Mouse (Mus musculus) spleen, adult 2 months (tissue): ENCODE measurements around the gene Kif5a. TPM values are rescaled to one million over a fixed set of nuclear protein-coding genes. Genes with fewer than 3 reads are reported as not detected.

ENCODE experiments used
- DNase-seq, 2 experiments: peaks; one replicate each; pipeline versions ENCODE4 v3.0.0 to v3.0.0-alpha.2; 2012 to 2021; ENCODE audit warnings: low spot score in 2 of 2, low read depth in 1 of 2
- H3K27ac ChIP-seq: fragments of 200-500 bp; 2 replicates; pipeline ENCODE4 v1.5.1; 2012; ENCODE audit warnings: low read length, inconsistent platforms; ENCODE audit not compliant: insufficient read depth
- H3K27me3 ChIP-seq: fragments of 200-500 bp; 2 replicates; pipeline ENCODE4 v1.6.1; 2012; ENCODE audit warnings: mild to moderate bottlenecking, moderate library complexity, low read length, inconsistent platforms; ENCODE audit not compliant: control insufficient read depth, insufficient read depth
- H3K36me3 ChIP-seq: fragments of 200-500 bp; 2 replicates; pipeline ENCODE4 v1.6.1; 2012; ENCODE audit warnings: mild to moderate bottlenecking, low read length, inconsistent platforms; ENCODE audit not compliant: control insufficient read depth, insufficient read depth
- H3K4me1 ChIP-seq: fragments of 200-500 bp; 2 replicates; pipeline ENCODE4 v1.6.1; 2011; ENCODE audit warnings: inconsistent platforms; ENCODE audit not compliant: control insufficient read depth, insufficient read depth, insufficient read length
- H3K4me3 ChIP-seq: fragments of 200-500 bp; 2 replicates; pipeline ENCODE4 v1.5.1; 2011; ENCODE audit warnings: mild to moderate bottlenecking, inconsistent platforms; ENCODE audit not compliant: insufficient read depth, insufficient read length; ENCODE audit errors: extremely low read depth
- CTCF ChIP-seq: fragments of 200-500 bp; IDR thresholded peaks from 2 replicates; pipeline ENCODE4 v1.5.1; 2011; ENCODE audit warnings: mild to moderate bottlenecking, inconsistent platforms; ENCODE audit not compliant: insufficient read depth, insufficient read length, insufficient replicate concordance; ENCODE audit errors: extremely low read depth
- POLR2A ChIP-seq: fragments of 200-500 bp; IDR thresholded peaks from 2 replicates; pipeline ENCODE4 v1.6.1; 2011; ENCODE audit warnings: low read depth, low read length, inconsistent platforms
- WGBS: fragments of 180-500 bp; shearing (Covaris S2); methylation state at CpG from one replicate; pipeline ENCODE4 v1.1.7; 2018; 5-methylcytosine and 5-hydroxymethylcytosine counted together
- polyA plus RNA-seq: library from polyadenylated mRNA; depleted of rRNA; stranded (reverse); fragments of >200 nt; gene quantifications from 2 replicates; pipeline ENCODE4 v1.2.3, GENCODE M21; 2012

Kif5a gene
- polyA plus RNA-seq, 1 experiment = 0.72 TPM

DNA sequence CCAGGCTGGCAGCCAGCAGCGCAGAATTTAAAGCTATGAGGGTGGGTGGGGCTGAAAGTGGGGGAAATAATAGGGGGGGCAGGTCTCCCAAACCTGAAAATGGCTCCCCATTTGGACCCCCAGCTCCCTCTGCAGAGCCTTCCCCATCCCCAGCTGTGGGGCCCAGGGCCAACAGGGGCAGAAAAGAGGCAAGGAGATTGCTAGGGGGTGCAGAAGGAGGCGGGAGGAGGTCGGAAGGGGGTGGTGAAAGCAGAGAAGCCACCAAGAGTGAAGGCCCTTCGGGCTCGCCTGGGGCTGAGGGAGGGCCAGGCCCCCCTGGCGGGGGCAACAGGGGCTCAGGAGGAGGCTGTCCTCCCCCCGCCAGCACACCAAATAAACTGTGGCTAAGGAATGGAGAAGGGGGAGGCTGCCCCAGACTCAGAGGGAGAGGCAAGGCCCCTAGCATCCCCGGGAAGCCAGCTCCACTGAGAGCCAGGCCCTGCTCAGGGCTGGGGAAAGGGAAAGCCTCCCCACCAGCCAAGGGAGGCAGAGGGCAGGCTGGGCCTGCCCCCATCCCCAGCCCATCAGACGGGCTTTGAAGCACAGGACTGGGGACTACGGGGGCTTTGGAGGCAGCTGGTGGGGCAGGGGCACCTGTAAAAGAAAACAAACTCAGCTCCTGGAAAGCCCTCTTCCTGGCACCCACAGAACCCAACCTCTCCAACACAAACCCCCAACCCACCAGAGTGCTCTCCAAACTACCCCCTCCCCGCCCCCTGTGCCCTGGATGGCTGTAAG, 21.8 kb upstream of the Kif5a start:
- Histone ChIP-seq H3K36me3 (peaks cover 48% of the 10 kb centered on the region), H3K4me3 (no peak overlapping the region), H3K27me3 (no peaks in the 10 kb centered on the region), H3K4me1 (peaks cover 10% of the 10 kb centered on the region; the same call in 1 of the 2 replicates), H3K27ac (no peak overlapping the region)
- no peak for DNase-seq
- TF ChIP-seq CTCF (no peak), POLR2A (no peak)
- WGBS = 89% methylated on average over 11 of the region's 11 CpGs

DNA sequence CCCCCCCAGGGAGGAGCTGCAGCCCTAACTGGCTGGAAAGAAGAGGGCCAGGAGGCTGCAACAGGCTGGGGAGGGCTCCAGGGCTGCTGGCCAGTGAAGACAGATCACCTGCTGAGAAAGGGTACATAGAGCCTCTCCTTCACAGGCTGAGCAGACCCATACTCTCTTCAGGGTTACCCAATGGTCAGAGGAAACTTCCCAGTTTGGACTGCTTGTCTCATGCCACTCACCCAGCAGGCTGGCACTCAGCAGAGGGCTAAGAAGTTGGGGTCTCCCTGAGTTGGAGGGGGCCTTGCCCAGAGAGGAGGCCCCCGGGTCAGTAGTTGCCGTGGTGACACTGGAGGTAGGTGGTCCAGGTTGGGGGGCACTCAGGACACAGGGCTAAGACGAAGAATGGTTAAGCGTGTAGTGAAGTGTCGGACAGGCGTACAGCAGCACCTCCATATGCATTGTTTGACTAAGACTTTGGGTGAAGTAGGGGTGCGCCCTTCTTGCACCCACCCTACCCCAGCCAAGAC, 21.0 kb upstream of the Kif5a start:
- Histone ChIP-seq H3K4me3 (no peak overlapping the region), H3K27ac (no peak overlapping the region), H3K27me3 (no peaks in the 10 kb centered on the region), H3K36me3 (peaks cover 50% of the 10 kb centered on the region), H3K4me1 (peaks cover 7% of the 10 kb centered on the region; the same call in 1 of the 2 replicates)
- no peak for DNase-seq
- no peak for TF ChIP-seq POLR2A
- no peak for TF ChIP-seq CTCF
- WGBS = 96% methylated on average over 7 of the region's 7 CpGs

DNA sequence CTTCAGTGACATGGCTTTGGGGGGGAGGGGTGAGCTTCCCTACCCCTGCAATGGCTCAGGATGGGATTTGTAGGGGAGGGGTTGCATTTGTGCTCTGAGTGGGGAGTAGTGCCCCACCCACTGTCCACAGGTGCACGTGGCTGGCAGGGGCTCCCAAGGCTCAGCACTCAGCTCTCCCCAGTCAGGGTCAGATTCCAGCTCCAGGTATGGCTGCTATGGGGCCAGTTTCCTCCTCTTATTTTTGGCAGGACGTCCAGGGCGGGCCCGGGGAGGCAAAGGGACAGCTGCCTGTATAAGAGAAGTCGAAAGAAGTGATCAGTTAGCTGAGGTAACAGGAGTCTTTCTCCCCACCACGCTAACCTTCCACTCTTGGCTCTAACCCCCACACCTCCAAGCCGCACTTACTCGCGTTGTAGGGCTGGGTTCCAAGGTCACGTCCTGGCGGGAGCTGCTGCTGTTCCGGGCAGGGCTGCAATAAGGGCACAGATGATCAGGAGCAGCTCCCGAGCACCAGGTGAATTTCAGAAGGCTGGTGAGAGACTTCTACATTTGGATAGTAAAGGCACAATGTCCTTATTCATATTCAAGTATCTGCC, 19.6 kb upstream of the Kif5a start:
- no peak overlapping the region for H3K4me3 ChIP-seq
- no peak for DNase-seq
- H3K27ac ChIP-seq = no peak overlapping the region
- 90% methylated on average over 13 of the region's 13 CpGs for WGBS
- peaks cover 55% of the 10 kb centered on the region for H3K36me3 ChIP-seq
- no peaks in the 10 kb centered on the region for H3K27me3 ChIP-seq
- TF ChIP-seq CTCF (no peak), POLR2A (no peak)
- peaks cover 5% of the 10 kb centered on the region; the same call in 1 of the 2 replicates for H3K4me1 ChIP-seq

DNA sequence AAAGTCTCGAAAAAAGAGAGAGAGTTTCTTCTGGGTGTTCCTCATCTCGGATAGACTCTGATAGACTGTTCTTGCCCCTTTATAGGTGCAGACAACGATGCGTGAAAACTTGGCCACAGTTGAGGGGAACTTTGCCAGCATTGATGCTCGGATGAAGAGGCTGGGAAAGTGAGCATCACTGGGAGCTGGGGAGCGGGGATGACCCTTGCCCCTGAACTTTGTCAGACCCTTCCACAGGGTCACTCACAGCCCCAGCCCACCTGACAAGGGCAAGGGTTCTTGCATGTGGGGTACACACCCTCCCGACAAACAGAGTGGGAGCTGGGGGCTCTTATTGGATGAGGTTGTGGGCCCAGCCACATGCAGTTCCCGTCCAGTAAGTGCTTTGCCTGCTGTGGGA, 18.2 kb upstream of the Kif5a start:
- WGBS = 92% methylated on average over 8 of the region's 8 CpGs
- DNase-seq = no peak
- H3K36me3 ChIP-seq = peaks cover 57% of the 10 kb centered on the region

DNA sequence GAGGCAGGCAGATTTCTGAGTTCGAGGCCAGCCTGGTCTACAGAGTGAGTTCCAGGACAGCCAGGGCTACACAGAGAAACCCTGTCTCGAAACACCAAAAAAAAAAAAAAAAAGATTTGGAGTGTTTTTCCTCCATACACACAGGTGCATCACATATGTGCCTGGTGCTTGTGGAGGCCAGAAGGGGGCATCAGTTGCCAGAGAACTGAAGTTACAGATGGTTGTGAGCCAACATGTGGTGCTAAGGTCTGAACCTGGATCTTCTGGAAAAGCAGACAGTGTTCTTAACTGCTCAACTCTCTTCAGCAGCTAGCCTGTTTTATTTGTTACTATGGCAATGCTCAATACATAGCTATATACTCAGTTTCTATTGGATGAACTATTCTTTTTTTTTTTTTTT, 16.6 kb upstream of the Kif5a start:
- no peak for DNase-seq
- Histone ChIP-seq H3K4me3 (no peak overlapping the region), H3K4me1 (no peaks in the 10 kb centered on the region), H3K36me3 (peaks cover 54% of the 10 kb centered on the region), H3K27ac (no peak overlapping the region), H3K27me3 (no peaks in the 10 kb centered on the region)
- WGBS = 90% methylated on average over 2 of the region's 2 CpGs
- TF ChIP-seq CTCF = no peak
- no peak for TF ChIP-seq POLR2A

More for the DNA sequence above, 18.2 kb upstream of the Kif5a start:
- Histone ChIP-seq H3K27me3 (no peaks in the 10 kb centered on the region), H3K4me3 (no peak overlapping the region), H3K4me1 (no peaks in the 10 kb centered on the region), H3K27ac (no peak overlapping the region)
- no peak for TF ChIP-seq POLR2A
- TF ChIP-seq CTCF = no peak

DNA sequence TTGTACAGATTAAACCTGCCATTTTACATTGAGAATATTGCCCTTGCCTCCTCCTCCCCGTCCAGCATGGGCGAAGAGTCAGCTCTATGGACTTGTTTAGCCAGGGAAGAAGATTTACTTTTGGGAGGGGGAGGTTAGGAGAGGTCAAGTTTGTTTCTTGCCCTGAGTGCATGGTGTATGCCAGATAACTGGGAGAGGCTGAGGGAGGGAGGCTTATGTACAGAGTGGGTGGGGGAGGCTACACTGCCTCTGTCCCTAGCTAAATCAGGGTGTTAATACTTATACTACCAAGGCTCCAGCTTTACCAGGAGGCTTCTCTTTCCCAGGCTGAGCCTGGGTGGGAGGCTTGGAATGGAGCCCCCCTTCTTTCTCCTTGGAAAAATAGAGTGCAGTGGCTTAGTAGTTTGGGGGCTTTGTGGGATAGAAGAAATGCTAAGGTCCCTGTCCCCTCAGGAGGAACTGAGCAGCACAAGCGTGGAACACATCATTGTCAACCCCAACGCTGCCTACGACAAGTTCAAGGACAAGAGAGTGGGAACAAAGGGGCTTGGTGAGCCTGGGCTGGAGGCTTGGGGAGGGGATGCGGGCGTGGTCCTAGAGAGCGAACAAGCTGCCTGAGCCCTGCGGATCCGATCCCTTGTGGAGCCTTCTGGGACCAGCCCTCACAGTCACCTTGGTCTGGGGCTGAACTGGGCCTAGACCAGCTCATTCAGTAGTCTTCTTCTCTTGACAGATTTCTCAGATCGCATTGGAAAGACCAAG, 11.3 kb upstream of the Kif5a start:
- no peak overlapping the region for H3K27ac ChIP-seq
- no peak for DNase-seq
- no peaks in the 10 kb centered on the region for H3K4me1 ChIP-seq
- peaks cover 26% of the 10 kb centered on the region for H3K36me3 ChIP-seq
- TF ChIP-seq CTCF (no peak), POLR2A (no peak)
- WGBS = 97% methylated on average over 11 of the region's 11 CpGs
- no peaks in the 10 kb centered on the region for H3K27me3 ChIP-seq
- no peak overlapping the region for H3K4me3 ChIP-seq

DNA sequence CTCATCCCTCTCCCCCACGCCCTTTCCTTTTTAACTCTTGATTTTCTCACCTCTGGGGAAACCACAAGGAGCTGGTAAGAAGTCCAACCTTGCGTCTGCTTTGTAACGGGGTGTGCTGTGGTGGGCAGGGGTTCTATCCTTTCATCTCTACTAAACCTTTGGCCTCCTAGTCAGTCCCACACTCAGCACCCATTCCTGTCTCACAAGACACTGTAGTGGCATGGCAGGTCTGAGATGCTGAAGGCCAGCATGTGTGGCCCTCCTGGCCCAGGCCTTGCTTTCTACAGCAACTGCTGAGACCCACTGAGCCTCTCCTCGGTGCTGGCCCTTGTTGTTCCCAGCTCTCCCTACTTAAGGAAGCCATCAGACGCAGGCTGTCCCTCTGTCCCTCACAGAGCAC, 9.2 kb upstream of the Kif5a start:
- no peak overlapping the region for H3K27ac ChIP-seq
- H3K27me3 ChIP-seq = no peaks in the 10 kb centered on the region
- peaks cover 21% of the 10 kb centered on the region for H3K36me3 ChIP-seq
- H3K4me3 ChIP-seq = no peak overlapping the region
- no peaks in the 10 kb centered on the region for H3K4me1 ChIP-seq
- WGBS = 89% methylated on average over 5 of the region's 5 CpGs
- no peak for DNase-seq
- TF ChIP-seq POLR2A = no peak
- no peak for TF ChIP-seq CTCF
